Mouse (Mus musculus) heart, postnatal 0 days (tissue): ENCODE measurements around the gene Sh2d3c. TPM values are rescaled to one million over a fixed set of nuclear protein-coding genes. Genes with fewer than 3 reads are reported as not detected.

Source experiments
- ATAC-seq: fragments of 200-750 bp; cut with Nextera tagmentation; 2 replicates; pipeline ENCODE4 v1.8.0; 2017; ENCODE audit warnings: low read depth, moderate number of reproducible peaks, moderate library complexity; ENCODE audit not compliant: insufficient read depth
- DNase-seq: peaks from one replicate; pipeline ENCODE4 v3.0.0-alpha.2; 2016; ENCODE audit warnings: low spot score
- H3K27ac ChIP-seq: fragments of 300-500 bp; sonication (generic); 2 replicates; pipeline ENCODE4 v1.5.1; 2014; ENCODE audit warnings: low read depth, mild to moderate bottlenecking
- H3K27me3 ChIP-seq: fragments of 300-500 bp; sonication (generic); 2 replicates; pipeline ENCODE4 v1.6.1; 2014; ENCODE audit warnings: low read length, mixed read lengths; ENCODE audit not compliant: control insufficient read depth, insufficient read depth
- H3K36me3 ChIP-seq: fragments of 300-500 bp; sonication (generic); replicated peaks from 2 replicates; pipeline ENCODE4 v1.6.1; 2014; ENCODE audit warnings: low read length, mixed read lengths; ENCODE audit not compliant: control insufficient read depth, insufficient read depth
- H3K4me1 ChIP-seq: fragments of 300-500 bp; sonication (generic); 2 replicates; pipeline ENCODE4 v1.6.1; 2014; ENCODE audit warnings: antibody characterized with exemption; ENCODE audit not compliant: control insufficient read depth, insufficient read depth
- H3K4me2 ChIP-seq: fragments of 300-500 bp; sonication (generic); 2 replicates; pipeline ENCODE4 v1.6.1; 2014; ENCODE audit warnings: low read depth, mild to moderate bottlenecking, low read length, moderate library complexity
- H3K4me3 ChIP-seq: fragments of 300-500 bp; sonication (generic); 2 replicates; pipeline ENCODE4 v1.5.1; 2014; ENCODE audit warnings: low read depth, low read length
- H3K9ac ChIP-seq: fragments of 300-500 bp; sonication (generic); replicated peaks from 2 replicates; pipeline ENCODE4 v1.6.1; 2014; ENCODE audit warnings: low read depth, low read length, mixed read lengths
- H3K9me3 ChIP-seq: fragments of 300-500 bp; sonication (generic); replicated peaks from 2 replicates; pipeline ENCODE4 v1.6.1; 2016; ENCODE audit warnings: low read length; ENCODE audit not compliant: control insufficient read depth
- CTCF ChIP-seq: IDR thresholded peaks from 2 replicates; pipeline ENCODE4 v1.5.1; 2016; ENCODE audit warnings: antibody characterized with exemption, control low read depth, low read depth
- EP300 ChIP-seq: IDR thresholded peaks from 2 replicates; pipeline ENCODE4 v1.6.1; 2016; ENCODE audit warnings: antibody characterized with exemption, low read depth
- WGBS: fragments of 180-500 bp; shearing (Covaris S2); extraction: QIAGEN DNeasy Blood & Tissue Kit; methylation state at CpG from one replicate; pipeline ENCODE4 v1.1.7; 2014; 5-methylcytosine and 5-hydroxymethylcytosine counted together
- polyA plus RNA-seq: library from polyadenylated mRNA; unstranded; fragments of >200 nt; fragmentation: Nextera tagmentation; extraction: Ambion mirVana; gene quantifications from 2 replicates; pipeline ENCODE4 v1.2.1, GENCODE M21; 2015
- total RNA-seq: library from RNA; depleted of rRNA; stranded (reverse); fragments of >200 nt; gene quantifications from 2 replicates; pipeline ENCODE4 v1.2.3, GENCODE M21; 2014; ENCODE audit warnings: low replicate concordance

Gene Sh2d3c
- total and polyA plus RNA-seq, 2 experiments from 2014 or later = 17.0 to 24.2 TPM

DNA sequence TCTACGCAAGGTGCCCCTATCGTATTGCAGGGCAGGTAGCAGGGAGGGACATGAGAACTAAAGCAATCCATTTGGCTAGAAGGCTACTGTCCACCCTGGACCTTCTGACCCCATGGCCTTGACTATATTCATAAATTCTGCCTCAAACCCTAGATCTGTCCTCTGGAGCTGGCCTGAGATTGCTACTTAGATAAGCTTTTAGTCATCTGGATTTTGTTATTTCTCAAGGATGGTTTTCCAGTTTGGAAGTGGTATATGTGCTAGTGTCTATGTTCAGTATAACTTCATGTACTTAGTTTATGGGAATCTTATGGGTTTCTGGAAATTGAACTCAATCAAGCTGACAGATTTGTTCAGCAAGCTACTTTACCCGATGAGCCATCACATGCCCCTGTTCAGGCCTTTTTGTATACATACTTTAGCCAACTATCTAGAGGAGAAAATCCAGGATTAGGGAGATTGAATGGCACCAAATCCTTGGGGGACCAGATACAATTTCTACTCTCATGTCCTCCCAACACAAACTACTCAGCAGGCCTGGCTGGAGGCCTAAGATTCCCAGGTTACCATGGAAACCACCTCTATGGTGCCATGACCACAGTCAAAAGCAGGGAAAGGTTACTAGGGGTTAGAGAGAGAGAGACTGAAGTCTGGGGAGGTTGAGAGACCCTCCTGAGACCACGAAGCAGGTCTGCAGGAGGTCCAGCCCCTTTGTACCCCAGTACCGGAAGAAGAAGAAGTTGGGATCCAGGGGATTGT is 48.7 kb downstream of the Sh2d3c start:
- Histone ChIP-seq H3K4me2 (no peak overlapping the region), H3K9ac (no peak overlapping the region), H3K36me3 (no peaks in the 10 kb centered on the region), H3K9me3 (no peaks in the 10 kb centered on the region), H3K4me3 (no peak overlapping the region), H3K4me1 (no peaks in the 10 kb centered on the region), H3K27ac (no peak overlapping the region), H3K27me3 (no peaks in the 10 kb centered on the region)
- 82% methylated on average over 5 of the region's 5 CpGs for WGBS
- ATAC-seq = no peak
- TF ChIP-seq EP300 (no peak), CTCF (no peak)
- DNase-seq = no peak

GRCm38 (mm10) chr2:32771886-32772285 is 51.0 kb downstream of the Sh2d3c start:
- Histone ChIP-seq H3K4me1 (peaks cover 6% of the 10 kb centered on the region; the same call in 1 of the 2 replicates), H3K9me3 (no peaks in the 10 kb centered on the region), H3K27ac (no peak overlapping the region), H3K9ac (no peak overlapping the region), H3K4me3 (no peak overlapping the region), H3K4me2 (no peak overlapping the region), H3K36me3 (no peaks in the 10 kb centered on the region), H3K27me3 (no peaks in the 10 kb centered on the region)
- ATAC-seq (no peak), DNase-seq (no peak)
- WGBS = 22% methylated on average over 12 of the region's 12 CpGs
- TF ChIP-seq EP300 (no peak), CTCF (no peak)

DNA sequence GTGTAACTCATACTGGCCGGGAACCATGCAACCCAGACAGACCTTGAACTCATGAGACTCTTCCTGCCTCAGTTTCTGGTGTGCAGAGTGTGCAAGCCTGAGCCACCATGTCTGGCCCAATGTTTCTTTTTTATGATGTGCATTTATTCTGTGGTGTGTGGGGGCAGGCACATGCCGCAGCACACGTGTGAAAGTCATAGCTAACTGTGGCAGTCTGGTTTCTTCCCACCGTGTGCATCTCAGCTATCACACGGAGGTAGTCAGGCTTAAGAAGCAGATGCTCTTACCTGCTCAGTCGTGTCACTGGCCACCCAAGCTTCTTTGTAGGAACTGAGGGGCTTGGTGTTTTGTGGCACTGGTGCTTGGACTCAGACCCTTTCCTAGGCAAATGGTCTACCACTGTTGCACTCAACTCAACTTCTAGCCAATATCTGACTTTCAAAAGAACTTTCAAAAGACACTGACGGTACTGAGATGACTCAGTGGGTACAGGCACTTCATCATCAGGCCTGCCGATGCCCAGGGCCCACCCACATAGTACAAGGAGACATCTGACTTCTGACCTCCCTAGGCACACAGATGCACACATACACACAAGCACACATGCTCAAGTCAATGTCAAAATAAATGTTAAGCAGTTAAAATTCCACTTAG is 51.9 kb downstream of the Sh2d3c start:
- 78% methylated on average over 8 of the region's 8 CpGs for WGBS
- Histone ChIP-seq H3K4me3 (no peak overlapping the region), H3K4me2 (no peak overlapping the region), H3K36me3 (no peaks in the 10 kb centered on the region), H3K9me3 (no peaks in the 10 kb centered on the region), H3K27ac (no peak overlapping the region), H3K9ac (no peak overlapping the region), H3K4me1 (peaks cover 6% of the 10 kb centered on the region; the same call in 1 of the 2 replicates), H3K27me3 (no peaks in the 10 kb centered on the region)
- ATAC-seq = no peak
- no peak for DNase-seq
- TF ChIP-seq CTCF (no peak), EP300 (no peak)

GRCm38 (mm10) chr2:32775359-32776074 is 54.7 kb downstream of the Sh2d3c start, which contains the start of the genes Ttc16 and Ptrh1:
Gene Ttc16 (minus strand): TSS chr2:32775633.
Gene Ptrh1 (plus strand): TSS chr2:32775786.
- Histone ChIP-seq H3K4me2 (peak within 1 kb of the TSS; percentile 63), H3K27ac (peak within 1 kb of the TSS; percentile 58), H3K4me3 (peak within 1 kb of the TSS; percentile 55), H3K9me3 (no peaks in the 10 kb centered on the region), H3K36me3 (0 out of 2 replicates have a peak, but pooled peaks cover 3% of the 10 kb centered on the region), H3K9ac (peak within 1 kb of the TSS; percentile 28), H3K4me1 (peaks cover 6% of the 10 kb centered on the region; the same call in 1 of the 2 replicates), H3K27me3 (no peaks in the 10 kb centered on the region)
- DNase-seq = peak; percentile 97
- ATAC-seq = peak; percentile 98
- under 1% methylated on average over 46 of the region's 46 CpGs for WGBS
- no peak for TF ChIP-seq EP300
- no peak for TF ChIP-seq CTCF

DNA sequence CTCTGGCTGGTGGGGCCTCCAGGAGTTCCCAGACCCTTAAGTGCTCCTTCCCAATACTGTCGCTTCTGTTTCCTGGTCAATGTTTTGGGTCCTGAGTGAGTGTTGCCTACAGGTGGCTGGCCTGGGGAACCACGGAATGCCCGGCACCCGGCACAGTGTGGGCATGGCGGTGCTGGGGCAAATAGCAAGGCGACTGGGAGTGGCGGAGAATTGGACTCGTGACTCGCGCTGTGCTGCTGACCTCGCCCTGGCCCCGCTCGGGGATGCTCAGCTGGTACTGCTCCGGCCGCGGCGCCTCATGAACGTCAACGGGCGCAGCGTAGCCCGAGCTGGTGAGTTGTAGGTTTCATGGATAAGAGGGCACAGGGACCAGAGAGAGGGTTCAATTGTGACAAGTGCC is 55.3 kb downstream of the Sh2d3c start:
- Histone ChIP-seq H3K4me2 (peak overlapping the region; percentile 63), H3K27ac (no peak overlapping the region), H3K4me1 (peaks cover 6% of the 10 kb centered on the region; the same call in 1 of the 2 replicates), H3K36me3 (0 out of 2 replicates have a peak, but pooled peaks cover 3% of the 10 kb centered on the region), H3K9me3 (no peaks in the 10 kb centered on the region), H3K9ac (0 out of 2 replicates have a peak overlapping the region, but pooled peaks have one; percentile 10), H3K27me3 (no peaks in the 10 kb centered on the region), H3K4me3 (peak overlapping the region; percentile 55)
- ATAC-seq = no peak
- no peak for DNase-seq
- TF ChIP-seq EP300 = no peak
- no peak for TF ChIP-seq CTCF
- 20% methylated on average over 22 of the region's 22 CpGs for WGBS
